Mouse (Mus musculus): ENCODE data around the gene Trpm3.
"Not testable (repeated sequence)": the region's sequence is repeated elsewhere in the genome, so short reads cannot be mapped to it uniquely, and the experiment has no call there.

Gene Trpm3

GRCm38 (mm10) chr19:22847696-22848095 lies 708.9 kb downstream of the Trpm3 start:
- no peak for DNase-seq (ENCODE audit: low read depth, low spot score)

- DNase-seq (ENCODE audit: low read depth, low spot score), result no peak
These were observed 709.4 kb downstream of the Trpm3 start for GRCm38 (mm10) chr19:22848251-22848650.

GRCm38 (mm10) chr19:22848783-22849576 lies 710.1 kb downstream of the Trpm3 start:
- DNase-seq (ENCODE audit: low read depth, low spot score), result no peak

- DNase-seq (ENCODE audit: low read depth, low spot score), result not testable (repeated sequence)
These were observed 712.6 kb downstream of the Trpm3 start for GRCm38 (mm10) chr19:22851423-22851822.

GRCm38 (mm10) chr19:22859644-22860043 lies 720.8 kb downstream of the Trpm3 start:
- DNase-seq (ENCODE audit: low read depth, low spot score), result no peak

GRCm38 (mm10) chr19:22867456-22867855 lies 728.6 kb downstream of the Trpm3 start:
- DNase-seq (ENCODE audit: low read depth, low spot score), result no peak

GRCm38 (mm10) chr19:22869853-22870252 lies 731.0 kb downstream of the Trpm3 start:
- DNase-seq (ENCODE audit: low read depth, low spot score), result no peak

GRCm38 (mm10) chr19:22872456-22872855 lies 733.6 kb downstream of the Trpm3 start:
- DNase-seq (ENCODE audit: low read depth, low spot score), result no peak

GRCm38 (mm10) chr19:22880199-22880598 lies 741.4 kb downstream of the Trpm3 start:
- no peak for DNase-seq (ENCODE audit: low read depth, low spot score)

- DNase-seq (ENCODE audit: low read depth, low spot score), result no peak
These were observed 743.8 kb downstream of the Trpm3 start for GRCm38 (mm10) chr19:22882670-22883111.

GRCm38 (mm10) chr19:22883154-22883553 lies 744.3 kb downstream of the Trpm3 start:
- no peak for DNase-seq (ENCODE audit: low read depth, low spot score)

GRCm38 (mm10) chr19:22883744-22884317 lies 745.0 kb downstream of the Trpm3 start:
- DNase-seq (ENCODE audit: low read depth, low spot score), result peak; percentile 16

GRCm38 (mm10) chr19:22884357-22884756 lies 745.5 kb downstream of the Trpm3 start:
- no peak for DNase-seq (ENCODE audit: low read depth, low spot score)

GRCm38 (mm10) chr19:22885051-22885450 lies 746.2 kb downstream of the Trpm3 start:
- DNase-seq (ENCODE audit: low read depth, low spot score), result no peak

- DNase-seq (ENCODE audit: low read depth, low spot score), result no peak
These were observed 763.0 kb downstream of the Trpm3 start for GRCm38 (mm10) chr19:22901892-22902291.

- DNase-seq (ENCODE audit: low read depth, low spot score), result no peak
These were observed 763.5 kb downstream of the Trpm3 start for GRCm38 (mm10) chr19:22902386-22902785.

- no peak for DNase-seq (ENCODE audit: low read depth, low spot score)
These were observed 766.2 kb downstream of the Trpm3 start for GRCm38 (mm10) chr19:22905066-22905482.

GRCm38 (mm10) chr19:22910686-22911085 lies 771.8 kb downstream of the Trpm3 start:
- DNase-seq (ENCODE audit: low read depth, low spot score), result no peak

GRCm38 (mm10) chr19:22912971-22913370 lies 774.1 kb downstream of the Trpm3 start:
- no peak for DNase-seq (ENCODE audit: low read depth, low spot score)

GRCm38 (mm10) chr19:22915868-22916642 lies 777.2 kb downstream of the Trpm3 start:
- DNase-seq (ENCODE audit: low read depth, low spot score), result peak; percentile 62

- no peak for DNase-seq (ENCODE audit: low read depth, low spot score)
These were observed 777.9 kb downstream of the Trpm3 start for GRCm38 (mm10) chr19:22916643-22917344.

GRCm38 (mm10) chr19:22917345-22917735 lies 778.5 kb downstream of the Trpm3 start:
- no peak for DNase-seq (ENCODE audit: low read depth, low spot score)

All from retina, adult 2 months (tissue).